Mouse (Mus musculus) intestine, embryonic 14.5 days (tissue): ENCODE measurements around the gene Cavin2. TPM values are rescaled to one million over a fixed set of nuclear protein-coding genes. Genes with fewer than 3 reads are reported as not detected.

Experiments used
- ATAC-seq: fragments of 200-750 bp; cut with Nextera tagmentation; replicated peaks from 2 replicates; pipeline ENCODE4 v1.8.0; 2017; ENCODE audit warnings: low read depth, moderate number of reproducible peaks, moderate TSS enrichment, moderate library complexity; ENCODE audit not compliant: low FRiP score, low TSS enrichment
- DNase-seq: peaks from one replicate; pipeline ENCODE4 v3.0.0-alpha.2; 2018; ENCODE audit warnings: low spot score
- H3K27ac ChIP-seq: fragments of 300-500 bp; sonication (generic); 2 replicates; pipeline ENCODE4 v1.5.1; 2014; ENCODE audit warnings: low read depth, mild to moderate bottlenecking, control low read depth
- H3K27me3 ChIP-seq: fragments of 300-500 bp; sonication (generic); replicated peaks from 2 replicates; pipeline ENCODE4 v1.6.1; 2014; ENCODE audit warnings: low read length, control low read depth; ENCODE audit not compliant: control insufficient read depth, insufficient read depth
- H3K36me3 ChIP-seq: fragments of 300-500 bp; sonication (generic); 2 replicates; pipeline ENCODE4 v1.6.1; 2014; ENCODE audit warnings: low read length, control low read depth; ENCODE audit not compliant: control insufficient read depth, insufficient read depth
- H3K4me1 ChIP-seq: fragments of 300-500 bp; sonication (generic); replicated peaks from 2 replicates; pipeline ENCODE4 v1.6.1; 2014; ENCODE audit warnings: low read length, control low read depth, mixed read lengths; ENCODE audit not compliant: control insufficient read depth, insufficient read depth
- H3K4me2 ChIP-seq: fragments of 300-500 bp; sonication (generic); 2 replicates; pipeline ENCODE4 v1.6.1; 2014; ENCODE audit warnings: low read length
- H3K4me3 ChIP-seq: fragments of 300-500 bp; sonication (generic); 2 replicates; pipeline ENCODE4 v1.5.1; 2014; ENCODE audit warnings: low read depth, low read length, control low read depth, mixed read lengths
- H3K9ac ChIP-seq: fragments of 300-500 bp; sonication (generic); 2 replicates; pipeline ENCODE4 v1.6.1; 2014; ENCODE audit warnings: mild to moderate bottlenecking, low read length
- H3K9me3 ChIP-seq: fragments of 300-500 bp; sonication (generic); 2 replicates; pipeline ENCODE4 v1.6.1; 2016; ENCODE audit warnings: low read length, control low read depth; ENCODE audit not compliant: control insufficient read depth
- WGBS: fragments of 180-500 bp; shearing (Covaris S2); extraction: QIAGEN DNeasy Blood & Tissue Kit; methylation state at CpG from one replicate; pipeline ENCODE4 v1.1.7; 2014; 5-methylcytosine and 5-hydroxymethylcytosine counted together
- polyA plus RNA-seq: library from polyadenylated mRNA; unstranded; fragments of >200 nt; fragmentation: Nextera tagmentation; extraction: Ambion mirVana; gene quantifications from 2 replicates; pipeline ENCODE4 v1.2.1, GENCODE M21; 2014

Gene Cavin2
- polyA plus RNA-seq, 1 experiment from 2014 or later, result 93.6 TPM

DNA sequence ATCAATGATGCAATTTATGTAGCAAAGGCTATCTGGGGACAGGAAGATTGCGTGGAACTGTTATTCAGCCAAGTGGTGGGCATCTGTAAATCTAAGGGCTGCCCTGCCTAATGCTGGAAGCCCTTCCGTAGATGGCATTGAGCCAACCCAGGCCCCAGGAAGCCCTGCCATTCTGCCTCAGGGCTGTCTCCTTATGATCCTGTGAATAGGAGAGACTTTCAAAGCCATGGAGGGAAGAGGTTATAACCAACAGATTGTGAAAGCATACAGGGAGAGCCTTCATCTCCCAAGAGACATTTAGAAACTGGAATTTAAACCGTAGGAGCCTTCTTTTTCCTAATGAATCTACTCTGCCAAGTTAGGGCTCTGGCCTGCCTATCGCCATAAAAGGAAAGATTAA is 1.7 kb downstream of the Cavin2 start:
- WGBS, result 28% methylated on average over 4 of the region's 4 CpGs
- Histone ChIP-seq H3K27me3 (no peaks in the 10 kb centered on the region), H3K4me1 (no peaks in the 10 kb centered on the region), H3K36me3 (no peaks in the 10 kb centered on the region), H3K27ac (peak overlapping the region; percentile 97), H3K9ac (peak overlapping the region; percentile 71), H3K4me3 (peak overlapping the region; percentile 55), H3K4me2 (peak overlapping the region; percentile 64), H3K9me3 (no peaks in the 10 kb centered on the region)
- ATAC-seq, result no peak
- no peak for DNase-seq

DNA sequence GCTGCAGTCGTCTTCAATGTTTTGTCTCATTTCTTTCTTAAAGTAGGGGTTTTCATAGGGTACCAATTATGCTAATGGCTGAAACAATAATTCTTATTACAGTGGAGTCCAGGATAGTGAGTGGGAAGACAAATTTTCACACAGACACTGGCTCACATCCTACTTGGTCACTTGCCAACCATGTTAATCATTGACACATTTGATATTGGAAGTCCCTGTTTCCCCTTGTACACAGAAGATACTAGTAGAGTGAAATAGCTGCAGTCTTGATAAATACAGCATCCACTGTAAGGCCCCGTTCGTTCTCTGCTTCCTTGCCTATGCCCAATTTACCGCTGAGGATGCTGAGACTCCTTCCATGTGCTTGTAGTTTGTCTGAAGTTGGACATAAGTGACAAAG is 3.4 kb downstream of the Cavin2 start:
- H3K4me2 ChIP-seq, result peak overlapping the region; percentile 64
- 82% methylated on average over 4 of the region's 4 CpGs for WGBS
- H3K4me1 ChIP-seq, result no peaks in the 10 kb centered on the region
- DNase-seq (no peak), ATAC-seq (no peak)
- H3K36me3 ChIP-seq, result no peaks in the 10 kb centered on the region
- no peak overlapping the region for H3K9ac ChIP-seq
- no peak overlapping the region for H3K27ac ChIP-seq
- H3K27me3 ChIP-seq, result no peaks in the 10 kb centered on the region
- no peaks in the 10 kb centered on the region for H3K9me3 ChIP-seq
- no peak overlapping the region for H3K4me3 ChIP-seq

DNA sequence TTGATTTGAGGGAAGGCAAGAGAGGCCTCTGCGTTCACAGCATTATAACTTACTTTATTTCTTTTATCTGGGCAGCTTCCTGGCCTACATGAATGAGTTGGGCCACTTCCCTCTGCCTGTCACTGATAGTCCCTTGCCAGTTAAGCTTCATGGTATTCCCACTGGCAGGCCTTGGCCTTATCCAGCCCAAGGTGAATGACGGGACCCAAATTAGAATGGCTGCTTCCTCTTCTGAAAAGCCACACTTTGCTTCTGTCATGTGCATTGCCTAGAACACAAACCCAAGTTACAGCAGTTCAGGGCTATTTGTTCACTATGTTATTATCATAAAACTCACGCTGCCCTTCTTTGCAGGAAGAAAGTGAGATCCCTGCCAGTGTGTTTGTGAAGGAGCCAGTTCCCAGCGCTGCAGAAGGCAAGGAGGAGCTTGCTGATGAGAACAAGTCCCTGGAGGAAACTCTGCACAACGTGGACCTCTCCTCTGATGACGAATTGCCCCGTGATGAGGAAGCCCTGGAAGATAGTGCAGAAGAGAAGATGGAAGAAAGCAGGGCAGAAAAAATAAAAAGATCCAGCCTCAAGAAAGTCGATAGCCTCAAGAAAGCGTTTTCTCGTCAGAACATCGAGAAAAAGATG is 11.5 kb downstream of the Cavin2 start:
- Histone ChIP-seq H3K4me3 (no peak overlapping the region), H3K9me3 (no peaks in the 10 kb centered on the region), H3K36me3 (peaks cover 34% of the 10 kb centered on the region), H3K4me1 (no peaks in the 10 kb centered on the region), H3K4me2 (no peak overlapping the region), H3K27ac (no peak overlapping the region), H3K9ac (no peak overlapping the region), H3K27me3 (no peaks in the 10 kb centered on the region)
- ATAC-seq (no peak), DNase-seq (no peak)
- 82% methylated on average over 11 of the region's 11 CpGs for WGBS

DNA sequence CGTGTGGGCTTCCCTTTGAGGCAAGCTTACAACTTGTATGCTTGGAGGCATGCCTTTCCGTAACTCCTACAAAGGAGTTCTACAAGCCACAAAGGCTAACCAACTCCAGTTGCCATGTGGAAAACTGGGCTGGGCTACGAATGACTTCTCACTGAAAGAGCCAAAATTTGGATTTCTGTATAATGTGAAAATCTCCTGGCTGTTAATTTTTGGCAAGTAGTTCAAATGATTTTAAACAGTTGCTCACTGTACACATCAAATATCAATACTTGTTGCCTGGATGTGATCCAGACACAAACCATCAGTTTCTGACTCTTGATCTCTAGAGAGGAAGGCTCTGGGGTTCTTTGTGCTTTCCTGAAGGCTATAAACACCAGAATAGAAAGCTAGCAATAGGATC is 18.1 kb downstream of the Cavin2 start:
- H3K27ac ChIP-seq, result no peak overlapping the region
- H3K9ac ChIP-seq, result no peak overlapping the region
- 87% methylated on average over 3 of the region's 3 CpGs for WGBS
- DNase-seq, result no peak
- H3K4me2 ChIP-seq, result no peak overlapping the region
- no peaks in the 10 kb centered on the region for H3K4me1 ChIP-seq
- no peak for ATAC-seq
- no peaks in the 10 kb centered on the region for H3K9me3 ChIP-seq
- H3K36me3 ChIP-seq, result peaks cover 10% of the 10 kb centered on the region
- H3K27me3 ChIP-seq, result no peaks in the 10 kb centered on the region
- H3K4me3 ChIP-seq, result no peak overlapping the region

DNA sequence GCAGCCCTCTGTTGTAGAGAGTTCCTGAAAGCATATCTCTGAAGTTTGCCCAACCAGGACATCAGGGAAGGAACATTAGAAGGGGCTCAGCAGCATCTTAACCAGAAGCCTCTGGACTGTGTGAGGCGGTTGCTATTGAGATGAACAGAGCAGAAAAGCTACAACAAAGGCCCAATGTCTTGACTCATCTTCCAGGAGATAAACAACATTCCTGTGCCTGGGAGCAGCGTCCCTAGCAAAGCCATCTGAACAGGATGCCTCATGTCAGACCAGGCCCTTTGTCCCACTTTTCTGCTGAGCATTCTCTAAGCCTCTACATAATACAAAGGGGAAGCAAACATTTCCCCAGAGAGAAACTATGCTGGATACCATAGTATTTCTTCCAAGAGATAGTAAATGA is 26.6 kb downstream of the Cavin2 start:
- no peak overlapping the region for H3K4me3 ChIP-seq
- ATAC-seq, result no peak
- H3K4me2 ChIP-seq, result no peak overlapping the region
- DNase-seq, result no peak
- H3K27ac ChIP-seq, result no peak overlapping the region; the same call in 1 of the 2 replicates
- WGBS, result 29% methylated on average over 2 of the region's 2 CpGs
- H3K27me3 ChIP-seq, result no peaks in the 10 kb centered on the region
- no peaks in the 10 kb centered on the region for H3K9me3 ChIP-seq
- no peak overlapping the region for H3K9ac ChIP-seq
- H3K4me1 ChIP-seq, result peaks cover 8% of the 10 kb centered on the region; the same call in 1 of the 2 replicates
- H3K36me3 ChIP-seq, result no peaks in the 10 kb centered on the region

DNA sequence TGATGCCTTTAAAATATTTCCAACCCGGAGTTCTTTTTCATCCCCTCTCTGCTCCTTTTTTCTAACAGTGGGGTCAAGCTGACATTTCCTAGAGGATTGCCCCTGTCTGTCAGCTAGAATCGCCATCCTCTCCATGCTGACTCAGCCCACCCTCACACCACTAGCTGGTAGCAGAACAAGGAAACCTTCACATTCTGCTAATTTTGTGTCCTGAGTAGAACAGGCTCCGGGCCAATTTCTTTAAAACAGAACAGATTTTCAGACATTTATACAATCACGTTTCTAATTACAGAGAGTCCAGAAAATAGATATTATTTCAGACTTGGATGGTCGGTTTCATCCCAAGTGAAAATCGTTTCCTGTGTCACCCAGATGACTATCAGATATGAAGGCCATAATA is 34.6 kb downstream of the Cavin2 start:
- H3K9ac ChIP-seq, result no peak overlapping the region
- DNase-seq (no peak), ATAC-seq (no peak)
- 74% methylated on average over 6 of the region's 6 CpGs for WGBS
- no peaks in the 10 kb centered on the region for H3K36me3 ChIP-seq
- no peak overlapping the region for H3K27ac ChIP-seq
- no peaks in the 10 kb centered on the region for H3K27me3 ChIP-seq
- H3K4me1 ChIP-seq, result no peaks in the 10 kb centered on the region
- H3K4me2 ChIP-seq, result no peak overlapping the region
- no peak overlapping the region for H3K4me3 ChIP-seq
- H3K9me3 ChIP-seq, result no peaks in the 10 kb centered on the region

DNA sequence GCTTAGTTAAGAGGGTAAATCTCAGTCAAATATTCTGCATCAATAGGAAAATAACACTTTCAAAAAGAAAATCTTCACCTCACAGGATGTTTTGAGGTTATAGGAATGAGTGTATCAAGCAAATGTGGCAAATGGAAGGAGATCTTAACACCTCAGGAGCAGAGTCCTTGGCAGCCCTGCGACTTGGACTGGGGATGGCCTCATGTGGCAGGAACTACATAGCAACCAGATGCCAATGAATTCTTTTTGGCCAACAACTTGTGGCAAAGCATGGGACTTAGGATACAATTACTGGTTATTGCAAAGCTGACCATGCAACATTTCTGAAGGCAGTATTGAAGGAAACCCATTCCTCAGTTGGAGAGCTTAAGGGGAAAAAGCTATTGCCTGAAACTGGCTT is 39.6 kb downstream of the Cavin2 start:
- no peaks in the 10 kb centered on the region for H3K9me3 ChIP-seq
- WGBS, result 80% methylated on average over 1 of the region's 1 CpGs
- ATAC-seq (no peak), DNase-seq (no peak)
- peaks cover 5% of the 10 kb centered on the region for H3K4me1 ChIP-seq
- no peak overlapping the region for H3K4me2 ChIP-seq
- no peak overlapping the region for H3K4me3 ChIP-seq
- no peak overlapping the region for H3K9ac ChIP-seq
- H3K27me3 ChIP-seq, result no peaks in the 10 kb centered on the region
- H3K36me3 ChIP-seq, result no peaks in the 10 kb centered on the region
- no peak overlapping the region for H3K27ac ChIP-seq

DNA sequence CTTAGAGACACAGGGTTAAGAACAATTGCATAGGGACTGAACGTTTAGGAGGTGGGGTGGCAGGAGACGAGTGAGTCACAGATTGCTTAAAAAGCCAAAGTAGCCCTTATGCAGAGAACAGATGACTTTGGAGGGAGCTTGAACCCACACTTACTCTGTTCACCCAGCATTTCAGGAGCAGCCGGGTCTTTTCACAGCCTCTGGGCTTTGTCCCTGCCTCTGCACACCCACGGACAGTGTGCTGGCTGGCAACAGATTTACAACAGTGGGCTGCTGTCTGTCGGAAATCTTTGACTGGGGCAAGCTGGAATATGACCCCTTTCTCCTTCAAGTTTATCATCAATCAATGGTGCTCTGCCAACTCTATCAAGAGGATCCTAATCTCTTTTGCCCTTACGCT is 44.1 kb downstream of the Cavin2 start:
- no peak for DNase-seq
- Histone ChIP-seq H3K36me3 (no peaks in the 10 kb centered on the region), H3K4me1 (peaks cover 5% of the 10 kb centered on the region), H3K27me3 (no peaks in the 10 kb centered on the region), H3K27ac (no peak overlapping the region), H3K9me3 (no peaks in the 10 kb centered on the region), H3K4me3 (0 out of 2 replicates have a peak overlapping the region, but pooled peaks have one; percentile 24), H3K4me2 (peak overlapping the region; percentile 47), H3K9ac (no peak overlapping the region)
- no peak for ATAC-seq
- 20% methylated on average over 6 of the region's 6 CpGs for WGBS

DNA sequence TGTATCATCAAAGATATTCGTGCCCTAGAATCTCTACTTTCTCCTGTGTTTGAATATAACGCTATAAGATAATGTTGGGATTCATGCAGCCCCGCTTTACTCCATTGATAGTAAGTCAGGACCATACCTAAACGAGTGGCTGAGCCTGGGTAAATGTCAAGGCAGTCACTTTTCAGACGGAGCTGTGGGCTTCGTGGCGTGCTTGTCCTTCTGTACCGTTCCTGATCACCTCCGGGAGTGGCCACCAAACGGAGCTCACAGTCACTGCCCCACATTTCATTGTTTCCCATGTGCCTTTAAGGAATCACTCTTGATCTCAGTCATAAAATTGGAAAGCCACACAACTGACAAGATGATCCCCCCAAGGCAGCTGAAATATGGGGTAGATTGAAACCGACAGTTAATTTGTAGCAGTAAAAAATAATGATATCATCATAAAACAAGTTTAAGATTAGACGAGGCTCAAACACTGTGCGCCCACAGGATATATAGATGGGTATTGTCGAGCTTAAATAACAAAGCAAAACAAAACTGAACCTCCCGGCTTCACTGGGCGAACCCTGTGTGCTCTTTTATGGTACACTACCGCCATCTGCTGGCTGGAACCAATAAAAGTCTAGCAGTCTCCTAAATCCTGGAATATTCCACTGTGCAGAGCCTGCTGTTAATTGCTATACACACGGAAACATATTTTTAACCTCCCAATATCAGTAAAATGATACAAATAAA is 44.8 kb downstream of the Cavin2 start:
- Histone ChIP-seq H3K36me3 (no peaks in the 10 kb centered on the region), H3K9me3 (no peaks in the 10 kb centered on the region), H3K4me2 (peak overlapping the region; percentile 47), H3K9ac (no peak overlapping the region), H3K4me1 (peaks cover 5% of the 10 kb centered on the region), H3K27me3 (no peaks in the 10 kb centered on the region), H3K27ac (no peak overlapping the region; the same call in 1 of the 2 replicates), H3K4me3 (peak overlapping the region; percentile 24)
- peak; percentile 90 for ATAC-seq
- peak; percentile 95 for DNase-seq
- 8% methylated on average over 18 of the region's 18 CpGs for WGBS
